Mouse (Mus musculus) kidney, embryonic 16.5 days (tissue): Measurements from ENCODE around the gene Obscn. TPM values are rescaled to one million over a fixed set of nuclear protein-coding genes. Genes with fewer than 3 reads are reported as not detected.
A peak's percentile ranks its signal among the peaks of the same experiment; 100 is the strongest.

Experiments used
- ATAC-seq: fragments of 200-750 bp; cut with Nextera tagmentation; 2 replicates; pipeline ENCODE4 v1.8.0; 2017; ENCODE audit warnings: moderate TSS enrichment; ENCODE audit not compliant: low FRiP score, low TSS enrichment
- H3K27ac ChIP-seq: fragments of 300-500 bp; sonication (generic); 2 replicates; pipeline ENCODE4 v1.5.1; 2014; ENCODE audit warnings: low read length
- H3K27me3 ChIP-seq: fragments of 300-500 bp; sonication (generic); 2 replicates; pipeline ENCODE4 v1.6.1; 2014; ENCODE audit warnings: low read length, control low read depth, mixed read lengths; ENCODE audit not compliant: insufficient read depth
- H3K36me3 ChIP-seq: fragments of 300-500 bp; sonication (generic); 2 replicates; pipeline ENCODE4 v1.6.1; 2014; ENCODE audit warnings: low read length, control low read depth, mixed read lengths; ENCODE audit not compliant: insufficient read depth
- H3K4me1 ChIP-seq: fragments of 300-500 bp; sonication (generic); 2 replicates; pipeline ENCODE4 v1.6.1; 2014; ENCODE audit warnings: low read length, control low read depth, mixed read lengths; ENCODE audit not compliant: insufficient read depth
- H3K4me2 ChIP-seq: fragments of 300-500 bp; sonication (generic); replicated peaks from 2 replicates; pipeline ENCODE4 v1.6.1; 2014; ENCODE audit warnings: low read depth, low read length
- H3K4me3 ChIP-seq: fragments of 300-500 bp; sonication (generic); 2 replicates; pipeline ENCODE4 v1.5.1; 2014; ENCODE audit warnings: mild to moderate bottlenecking, low read length
- H3K9ac ChIP-seq: fragments of 300-500 bp; sonication (generic); replicated peaks from 2 replicates; pipeline ENCODE4 v1.6.1; 2014; ENCODE audit warnings: low read length
- H3K9me3 ChIP-seq: fragments of 300-500 bp; sonication (generic); 2 replicates; pipeline ENCODE4 v1.6.1; 2016; ENCODE audit warnings: low read length, control low read depth
- WGBS: fragments of 180-500 bp; shearing (Covaris S2); extraction: QIAGEN DNeasy Blood & Tissue Kit; methylation state at CpG from one replicate; pipeline ENCODE4 v1.1.7; 2014; 5-methylcytosine and 5-hydroxymethylcytosine counted together
- polyA plus RNA-seq: library from polyadenylated mRNA; unstranded; fragments of >200 nt; fragmentation: Nextera tagmentation; extraction: Ambion mirVana; gene quantifications from 2 replicates; pipeline ENCODE4 v1.2.1, GENCODE M21; 2015

The Obscn gene
- polyA plus RNA-seq, 1 experiment from 2014 or later = 0.50 TPM

GRCm38 (mm10) chr11:58982471-58983097 lies 153.6 kb downstream of the Obscn start:
- Histone ChIP-seq H3K4me3 (no peak overlapping the region), H3K9ac (no peak overlapping the region), H3K9me3 (no peaks in the 10 kb centered on the region), H3K36me3 (peaks cover 49% of the 10 kb centered on the region), H3K27ac (no peak overlapping the region), H3K4me2 (no peak overlapping the region), H3K27me3 (no peaks in the 10 kb centered on the region), H3K4me1 (peaks cover 27% of the 10 kb centered on the region)
- ATAC-seq = no peak
- WGBS = 86% methylated on average over 18 of the region's 18 CpGs

DNA sequence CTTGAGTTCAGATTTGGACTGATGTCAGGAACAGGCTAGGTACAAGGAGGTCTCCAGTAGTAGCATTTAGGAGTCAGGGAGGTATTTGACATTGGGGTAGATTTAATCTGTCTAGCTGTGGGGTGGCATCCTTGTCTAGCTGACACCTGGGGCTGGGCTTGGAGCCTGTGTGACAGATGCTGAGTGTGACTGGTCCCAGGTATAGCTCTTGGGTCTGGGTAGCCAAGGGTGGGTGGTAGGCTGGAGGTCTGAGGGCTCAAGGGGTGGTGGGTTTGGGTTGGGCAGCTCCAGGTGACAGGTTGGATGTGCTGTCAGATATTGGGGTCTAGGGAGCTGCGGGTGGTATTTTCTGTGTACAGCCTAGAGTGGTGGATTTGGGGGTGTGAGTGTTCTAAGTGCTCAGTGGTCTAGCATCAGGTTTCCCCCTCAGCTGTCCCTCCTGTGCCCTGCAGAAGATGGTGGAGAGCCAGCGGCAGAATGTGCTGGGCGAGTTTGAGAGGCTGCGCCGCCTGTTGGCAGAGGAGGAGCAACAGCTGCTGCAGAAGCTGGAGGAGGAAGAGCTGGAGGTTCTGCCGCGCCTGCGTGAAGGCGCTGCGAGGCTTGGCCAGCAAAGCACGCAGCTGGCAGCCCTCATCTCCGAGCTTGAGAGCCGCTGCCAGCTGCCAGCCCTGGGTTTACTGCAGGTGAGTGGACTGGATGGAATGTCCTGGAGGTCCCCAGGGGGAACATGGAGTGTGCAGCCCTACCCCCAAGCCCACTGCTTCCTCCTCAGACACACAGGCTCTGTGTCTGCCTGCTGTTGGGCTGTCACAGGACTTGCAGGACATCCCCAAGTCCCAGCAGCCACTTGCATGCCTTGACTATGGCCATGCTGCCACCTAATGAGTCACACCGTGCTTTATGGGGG lies 154.4 kb downstream of the Obscn start:
- H3K27ac ChIP-seq = no peak overlapping the region
- 49% methylated on average over 14 of the region's 14 CpGs for WGBS
- H3K36me3 ChIP-seq = peaks cover 42% of the 10 kb centered on the region
- H3K4me2 ChIP-seq = no peak overlapping the region
- no peak for ATAC-seq
- H3K27me3 ChIP-seq = no peaks in the 10 kb centered on the region
- H3K9ac ChIP-seq = no peak overlapping the region
- no peaks in the 10 kb centered on the region for H3K9me3 ChIP-seq
- H3K4me3 ChIP-seq = no peak overlapping the region
- peaks cover 30% of the 10 kb centered on the region for H3K4me1 ChIP-seq

DNA sequence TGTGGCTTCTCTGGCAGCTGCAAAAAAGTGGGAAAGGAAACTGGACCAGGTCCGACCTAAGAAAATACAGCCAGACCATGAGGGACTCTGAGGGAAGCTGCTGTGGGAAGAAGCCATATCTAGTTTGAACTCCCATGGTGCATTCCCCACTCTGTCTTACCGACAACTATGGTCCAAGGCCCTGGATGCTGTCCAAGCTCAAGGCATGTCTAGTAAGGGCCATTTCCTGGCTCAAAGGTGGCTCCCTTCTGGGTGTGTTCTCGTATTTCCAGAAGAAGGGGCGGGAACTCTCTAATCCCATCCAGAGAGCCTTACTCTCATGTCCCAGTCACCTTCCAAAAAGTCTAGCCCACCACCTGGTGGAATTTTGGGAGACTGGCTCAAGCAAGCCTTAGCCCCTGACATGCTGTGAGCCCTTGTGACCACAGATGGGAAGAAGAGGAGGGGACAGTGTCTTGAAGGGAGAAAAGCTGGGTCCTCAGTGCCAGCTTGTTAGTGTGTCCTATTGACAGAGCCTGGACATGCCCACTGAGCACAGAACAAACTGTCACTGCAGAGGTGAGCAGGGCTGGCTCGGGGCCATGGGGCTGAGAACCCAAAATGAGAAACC lies 155.7 kb downstream of the Obscn start:
- H3K27ac ChIP-seq = 0 out of 2 replicates have a peak overlapping the region, but pooled peaks have one; percentile 18
- ATAC-seq = no peak
- H3K9ac ChIP-seq = peak overlapping the region; percentile 83; the same call in 1 of the 2 replicates

DNA sequence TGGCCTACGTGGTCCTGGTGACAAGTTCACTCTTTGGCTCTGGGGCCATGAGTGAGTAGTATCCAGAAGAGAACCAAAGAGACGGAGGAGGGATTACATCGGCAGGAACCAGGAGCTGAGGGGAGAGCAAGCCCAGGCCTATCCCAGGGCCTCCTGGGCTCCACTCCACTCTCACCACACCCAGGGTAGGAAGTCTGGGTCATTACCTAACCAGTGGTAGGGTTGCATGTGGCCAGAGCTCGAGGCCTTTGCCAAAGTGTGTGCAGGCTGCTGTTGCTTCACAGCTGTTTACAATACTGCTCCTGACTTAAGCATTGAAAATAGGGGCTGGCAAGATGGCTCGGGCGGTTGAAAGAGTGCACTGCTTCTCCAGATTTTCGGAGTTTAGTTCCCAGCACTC lies 156.5 kb downstream of the Obscn start:
- peak overlapping the region; percentile 94 for H3K4me2 ChIP-seq
- peak overlapping the region; percentile 83 for H3K9ac ChIP-seq
- no peak for ATAC-seq

More for the DNA sequence above, 155.7 kb downstream of the Obscn start:
- H3K4me2 ChIP-seq = peak overlapping the region; percentile 94; the same call in 1 of the 2 replicates
- H3K9me3 ChIP-seq = no peaks in the 10 kb centered on the region
- H3K4me3 ChIP-seq = no peak overlapping the region
- WGBS = 49% methylated on average over 5 of the region's 5 CpGs
- no peaks in the 10 kb centered on the region for H3K27me3 ChIP-seq
- H3K4me1 ChIP-seq = peaks cover 33% of the 10 kb centered on the region
- peaks cover 29% of the 10 kb centered on the region for H3K36me3 ChIP-seq

GRCm38 (mm10) chr11:58979183-58979582 lies 157.0 kb downstream of the Obscn start:
- Histone ChIP-seq H3K36me3 (peaks cover 22% of the 10 kb centered on the region), H3K9me3 (no peaks in the 10 kb centered on the region), H3K9ac (peak overlapping the region; percentile 83), H3K27me3 (no peaks in the 10 kb centered on the region), H3K4me1 (peaks cover 34% of the 10 kb centered on the region), H3K4me3 (peak overlapping the region; percentile 81), H3K27ac (no peak overlapping the region), H3K4me2 (peak overlapping the region; percentile 94)
- 75% methylated on average over 3 of the region's 3 CpGs for WGBS
- no peak for ATAC-seq

More for the DNA sequence above, 156.5 kb downstream of the Obscn start:
- no peaks in the 10 kb centered on the region for H3K27me3 ChIP-seq
- peak overlapping the region; percentile 81 for H3K4me3 ChIP-seq
- peaks cover 34% of the 10 kb centered on the region for H3K4me1 ChIP-seq
- no peaks in the 10 kb centered on the region for H3K9me3 ChIP-seq
- peaks cover 23% of the 10 kb centered on the region for H3K36me3 ChIP-seq
- 78% methylated on average over 7 of the region's 7 CpGs for WGBS
- H3K27ac ChIP-seq = no peak overlapping the region

DNA sequence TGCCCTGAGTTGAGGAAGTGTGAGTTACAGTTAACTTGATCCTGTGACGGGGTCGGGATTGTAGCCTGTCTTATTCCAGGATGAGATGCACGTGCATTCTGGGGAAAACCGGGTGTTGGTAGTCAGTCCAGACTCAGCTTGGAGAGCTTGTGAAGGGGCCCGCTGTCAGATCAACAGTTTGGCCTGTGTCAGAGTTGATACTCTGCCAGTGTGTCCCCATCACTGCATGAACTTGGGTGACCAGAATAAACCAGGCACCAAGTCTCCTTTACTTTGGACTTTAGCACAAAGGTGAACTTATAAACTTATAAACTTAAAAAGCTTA lies 157.5 kb downstream of the Obscn start:
- no peak for ATAC-seq
- Histone ChIP-seq H3K27me3 (no peaks in the 10 kb centered on the region), H3K27ac (no peak overlapping the region), H3K36me3 (peaks cover 17% of the 10 kb centered on the region), H3K9ac (peak overlapping the region; percentile 83), H3K4me3 (peak overlapping the region; percentile 81), H3K4me2 (peak overlapping the region; percentile 94), H3K4me1 (peaks cover 34% of the 10 kb centered on the region), H3K9me3 (no peaks in the 10 kb centered on the region)
- 3% methylated on average over 5 of the region's 5 CpGs for WGBS

DNA sequence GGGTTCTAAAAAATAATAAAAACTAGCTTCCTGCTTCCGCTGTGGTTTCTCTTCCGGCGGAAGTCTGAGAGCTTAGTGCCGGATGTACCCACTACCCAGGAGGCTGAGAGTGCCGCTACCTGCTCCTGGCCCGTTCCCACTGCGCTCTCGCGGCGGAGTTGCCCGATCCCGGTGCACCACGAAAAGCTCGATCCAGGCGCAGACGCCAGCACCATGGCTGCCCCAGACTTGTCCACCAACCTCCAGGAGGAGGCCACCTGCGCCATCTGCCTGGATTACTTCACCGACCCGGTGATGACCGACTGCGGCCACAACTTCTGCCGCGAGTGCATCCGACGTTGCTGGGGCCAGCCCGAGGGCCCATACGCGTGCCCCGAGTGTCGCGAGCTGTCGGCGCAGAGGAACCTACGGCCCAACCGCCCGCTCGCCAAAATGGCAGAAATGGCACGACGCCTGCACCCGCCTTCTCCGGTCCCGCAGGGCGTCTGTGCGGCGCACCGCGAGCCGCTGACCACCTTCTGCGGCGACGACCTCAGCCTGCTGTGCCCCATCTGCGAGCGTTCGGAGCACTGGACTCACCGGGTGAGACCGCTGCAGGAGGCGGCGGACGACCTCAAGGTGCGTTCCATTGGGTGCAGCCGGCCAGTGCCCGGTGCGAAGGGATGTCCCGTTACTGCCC lies 158.0 kb downstream of the Obscn start, which contains the start of gene Trim11:
Gene Trim11, plus strand, starts transcription at position 67 of the 679 bp plus-strand sequence.
- Histone ChIP-seq H3K4me1 (peaks cover 34% of the 10 kb centered on the region), H3K4me2 (peak within 1 kb of the TSS; percentile 94), H3K27ac (peak within 1 kb of the TSS; percentile 90), H3K4me3 (peak within 1 kb of the TSS; percentile 81), H3K9ac (peak within 1 kb of the TSS; percentile 83), H3K9me3 (no peaks in the 10 kb centered on the region), H3K36me3 (peaks cover 16% of the 10 kb centered on the region), H3K27me3 (no peaks in the 10 kb centered on the region)
- peak; percentile 77 for ATAC-seq
- WGBS = 0% methylated on average over 64 of the region's 64 CpGs

GRCm38 (mm10) chr11:58977607-58978026 lies 158.6 kb downstream of the Obscn start:
- peak; percentile 24; the same call in 1 of the 2 replicates for ATAC-seq
- Histone ChIP-seq H3K27ac (peak overlapping the region; percentile 90), H3K4me1 (peaks cover 34% of the 10 kb centered on the region), H3K27me3 (no peaks in the 10 kb centered on the region), H3K4me2 (peak overlapping the region; percentile 94), H3K36me3 (peaks cover 11% of the 10 kb centered on the region), H3K9me3 (no peaks in the 10 kb centered on the region), H3K9ac (peak overlapping the region; percentile 83), H3K4me3 (peak overlapping the region; percentile 81)
- WGBS = 0% methylated on average over 21 of the region's 21 CpGs

GRCm38 (mm10) chr11:58977150-58977549 lies 159.1 kb downstream of the Obscn start:
- ATAC-seq = no peak
- H3K9ac ChIP-seq = peak overlapping the region; percentile 83
- H3K36me3 ChIP-seq = peaks cover 8% of the 10 kb centered on the region
- H3K4me1 ChIP-seq = peaks cover 34% of the 10 kb centered on the region
- WGBS = under 1% methylated on average over 29 of the region's 29 CpGs
- peak overlapping the region; percentile 90 for H3K27ac ChIP-seq
- H3K9me3 ChIP-seq = no peaks in the 10 kb centered on the region
- peak overlapping the region; percentile 94 for H3K4me2 ChIP-seq
- H3K4me3 ChIP-seq = peak overlapping the region; percentile 81
- no peaks in the 10 kb centered on the region for H3K27me3 ChIP-seq
